Mouse (Mus musculus) neural tube, embryonic 15.5 days (tissue): ENCODE data around the gene Snrpb. TPM values are rescaled to one million over a fixed set of nuclear protein-coding genes. Genes with fewer than 3 reads are reported as not detected.

Experiments used
- ATAC-seq: fragments of 200-750 bp; cut with Nextera tagmentation; 2 replicates; pipeline ENCODE4 v1.8.0; 2017; ENCODE audit warnings: mild to moderate bottlenecking, moderate TSS enrichment, moderate library complexity; ENCODE audit not compliant: low FRiP score
- H3K27ac ChIP-seq: fragments of 300-500 bp; sonication (generic); replicated peaks from 2 replicates; pipeline ENCODE4 v1.5.1; 2015; ENCODE audit warnings: mild to moderate bottlenecking, inconsistent platforms
- H3K27me3 ChIP-seq: fragments of 300-500 bp; sonication (generic); replicated peaks from 2 replicates; pipeline ENCODE4 v1.6.1; 2015; ENCODE audit warnings: inconsistent platforms
- H3K36me3 ChIP-seq: fragments of 300-500 bp; sonication (generic); 2 replicates; pipeline ENCODE4 v1.6.1; 2015; ENCODE audit warnings: inconsistent platforms
- H3K4me1 ChIP-seq: fragments of 300-500 bp; sonication (generic); 2 replicates; pipeline ENCODE4 v1.6.1; 2015; ENCODE audit warnings: inconsistent platforms
- H3K4me2 ChIP-seq: fragments of 300-500 bp; sonication (generic); 2 replicates; pipeline ENCODE4 v1.6.1; 2015; ENCODE audit warnings: inconsistent platforms, mild to moderate bottlenecking, moderate library complexity
- H3K4me3 ChIP-seq: fragments of 300-500 bp; sonication (generic); replicated peaks from 2 replicates; pipeline ENCODE4 v1.5.1; 2015; ENCODE audit warnings: mild to moderate bottlenecking, inconsistent platforms
- H3K9ac ChIP-seq: fragments of 300-500 bp; sonication (generic); replicated peaks from 2 replicates; pipeline ENCODE4 v1.6.1; 2015; ENCODE audit warnings: mild to moderate bottlenecking, inconsistent platforms
- H3K9me3 ChIP-seq: fragments of 300-500 bp; sonication (generic); replicated peaks from 2 replicates; pipeline ENCODE4 v1.6.1; 2016; ENCODE audit warnings: inconsistent platforms
- WGBS: fragments of 180-500 bp; shearing (Covaris S2); methylation state at CpG from one replicate; pipeline ENCODE4 v1.1.7; 2015; ENCODE audit warnings: mixed read lengths; 5-methylcytosine and 5-hydroxymethylcytosine counted together
- polyA plus RNA-seq: library from polyadenylated mRNA; unstranded; fragments of >200 nt; fragmentation: Nextera tagmentation; extraction: Ambion mirVana; gene quantifications from 2 replicates; pipeline ENCODE4 v1.2.1, GENCODE M21; 2015

Gene Snrpb
- polyA plus RNA-seq, 1 experiment from 2014 or later, result 283 TPM

DNA sequence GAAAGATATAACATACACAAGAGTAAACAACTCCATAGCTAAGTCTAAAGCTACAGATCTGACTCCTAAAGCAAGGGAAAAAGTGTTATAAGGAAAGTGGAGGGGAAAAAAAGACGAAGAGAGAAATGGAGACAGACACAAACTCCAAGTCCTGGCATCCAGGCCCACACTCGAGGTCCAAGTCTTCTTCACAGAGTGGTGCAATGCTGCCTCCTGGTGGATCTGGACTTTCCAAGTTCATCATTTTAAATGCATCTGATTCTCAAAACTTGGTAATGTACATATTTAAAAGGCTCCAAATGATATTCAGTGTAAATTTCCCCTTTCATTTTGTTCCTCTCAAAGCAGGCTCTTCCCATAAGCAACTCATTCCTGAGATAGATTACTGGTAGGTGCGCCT is 11.3 kb downstream of the Snrpb start:
- no peak overlapping the region for H3K9ac ChIP-seq
- H3K9me3 ChIP-seq, result no peaks in the 10 kb centered on the region
- ATAC-seq, result no peak
- H3K4me1 ChIP-seq, result peaks cover 5% of the 10 kb centered on the region
- H3K27me3 ChIP-seq, result no peaks in the 10 kb centered on the region
- H3K27ac ChIP-seq, result no peak overlapping the region
- 47% methylated on average over 3 of the region's 3 CpGs for WGBS
- no peak overlapping the region for H3K4me3 ChIP-seq
- H3K4me2 ChIP-seq, result no peak overlapping the region
- H3K36me3 ChIP-seq, result peaks cover 39% of the 10 kb centered on the region

DNA sequence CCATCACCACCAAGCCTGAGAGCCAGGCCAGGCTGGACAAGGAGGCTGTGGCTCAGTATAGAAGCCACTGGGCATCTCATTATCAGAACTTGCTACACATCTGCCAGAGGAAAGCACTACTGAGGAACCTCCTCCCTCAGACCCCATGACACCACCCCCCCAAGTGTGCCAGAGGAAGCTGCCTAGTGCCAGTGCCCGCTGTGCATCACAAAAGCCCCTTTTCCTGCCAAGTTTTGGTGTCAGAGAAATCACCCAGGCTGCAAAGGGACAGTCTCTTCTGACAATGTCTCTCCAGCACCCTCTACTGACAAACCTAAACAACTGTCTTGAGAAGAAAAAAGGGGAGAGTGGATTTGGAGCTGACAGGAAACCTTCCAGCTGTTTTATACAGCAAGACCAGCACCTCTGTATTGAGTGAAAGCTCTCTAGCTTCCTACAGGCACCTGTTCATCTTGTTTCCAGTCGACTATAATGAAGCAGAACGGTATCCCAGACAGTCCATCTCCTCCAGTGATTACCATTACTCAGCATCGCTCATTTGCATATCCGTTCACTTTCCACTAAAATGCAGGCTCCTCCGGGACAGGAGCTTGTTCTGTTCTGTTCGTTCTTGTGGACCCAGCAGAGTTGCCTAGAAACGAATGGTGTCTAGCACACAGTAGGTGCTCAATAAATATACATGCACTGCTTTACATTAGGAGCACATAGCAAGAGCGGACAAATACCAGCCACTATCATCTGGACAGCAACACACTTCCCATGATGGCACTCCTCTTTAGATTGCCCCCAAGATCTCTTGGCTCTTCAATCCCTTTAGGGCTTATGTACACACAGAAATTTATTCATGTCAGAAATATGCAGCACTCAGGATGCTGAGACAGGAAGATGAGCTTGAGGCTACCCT is 12.6 kb downstream of the Snrpb start:
- H3K36me3 ChIP-seq, result peaks cover 26% of the 10 kb centered on the region
- H3K27ac ChIP-seq, result peak overlapping the region; percentile 63

DNA sequence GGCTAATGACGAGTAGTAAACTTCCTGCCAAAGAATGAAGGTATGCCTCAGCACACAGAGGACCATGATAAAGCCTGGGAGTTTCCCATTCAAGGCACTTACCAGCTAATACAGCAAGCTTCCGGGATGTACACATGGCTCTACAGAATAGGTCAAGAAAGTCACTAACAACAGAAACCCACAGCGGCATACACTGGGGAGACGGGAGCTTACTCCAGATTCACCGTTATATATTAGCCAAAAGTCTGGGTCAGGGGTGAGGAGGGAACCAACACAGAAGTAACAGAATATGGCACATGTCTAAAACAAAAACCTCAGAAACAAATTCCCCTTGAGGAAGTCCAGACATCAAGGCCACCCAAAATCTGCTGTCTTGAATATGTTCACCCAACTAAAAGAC is 16.5 kb downstream of the Snrpb start:
- no peaks in the 10 kb centered on the region for H3K9me3 ChIP-seq
- H3K9ac ChIP-seq, result no peak overlapping the region
- no peak overlapping the region for H3K4me2 ChIP-seq
- peaks cover 5% of the 10 kb centered on the region for H3K4me1 ChIP-seq
- H3K4me3 ChIP-seq, result no peak overlapping the region
- no peaks in the 10 kb centered on the region for H3K36me3 ChIP-seq
- no peak overlapping the region for H3K27ac ChIP-seq
- H3K27me3 ChIP-seq, result no peaks in the 10 kb centered on the region
- 88% methylated on average over 5 of the region's 5 CpGs for WGBS
- ATAC-seq, result no peak

More for the DNA sequence above, 12.6 kb downstream of the Snrpb start:
- Histone ChIP-seq H3K4me3 (no peak overlapping the region), H3K9ac (no peak overlapping the region), H3K9me3 (no peaks in the 10 kb centered on the region), H3K4me2 (no peak overlapping the region), H3K4me1 (peaks cover 5% of the 10 kb centered on the region), H3K27me3 (no peaks in the 10 kb centered on the region)
- peak; percentile 81 for ATAC-seq
- WGBS, result 46% methylated on average over 9 of the region's 9 CpGs

DNA sequence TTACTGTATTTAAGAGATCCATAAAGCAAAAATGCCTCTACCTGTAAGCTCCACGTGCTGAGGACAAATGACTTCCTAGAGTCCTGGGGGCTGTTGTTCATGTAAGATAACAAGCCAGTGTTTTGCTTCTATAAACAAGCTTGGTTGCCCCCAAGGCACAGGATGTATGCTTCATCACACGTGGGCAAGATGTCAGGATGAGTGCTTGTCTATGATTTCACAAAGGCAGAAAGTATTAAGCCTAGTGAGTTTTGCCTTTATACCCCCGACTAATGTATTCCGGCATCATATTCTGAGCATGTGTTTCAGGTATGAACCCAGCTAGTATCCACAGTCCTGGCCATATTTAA is 21.1 kb downstream of the Snrpb start:
- WGBS, result 57% methylated on average over 4 of the region's 4 CpGs
- no peak for ATAC-seq

DNA sequence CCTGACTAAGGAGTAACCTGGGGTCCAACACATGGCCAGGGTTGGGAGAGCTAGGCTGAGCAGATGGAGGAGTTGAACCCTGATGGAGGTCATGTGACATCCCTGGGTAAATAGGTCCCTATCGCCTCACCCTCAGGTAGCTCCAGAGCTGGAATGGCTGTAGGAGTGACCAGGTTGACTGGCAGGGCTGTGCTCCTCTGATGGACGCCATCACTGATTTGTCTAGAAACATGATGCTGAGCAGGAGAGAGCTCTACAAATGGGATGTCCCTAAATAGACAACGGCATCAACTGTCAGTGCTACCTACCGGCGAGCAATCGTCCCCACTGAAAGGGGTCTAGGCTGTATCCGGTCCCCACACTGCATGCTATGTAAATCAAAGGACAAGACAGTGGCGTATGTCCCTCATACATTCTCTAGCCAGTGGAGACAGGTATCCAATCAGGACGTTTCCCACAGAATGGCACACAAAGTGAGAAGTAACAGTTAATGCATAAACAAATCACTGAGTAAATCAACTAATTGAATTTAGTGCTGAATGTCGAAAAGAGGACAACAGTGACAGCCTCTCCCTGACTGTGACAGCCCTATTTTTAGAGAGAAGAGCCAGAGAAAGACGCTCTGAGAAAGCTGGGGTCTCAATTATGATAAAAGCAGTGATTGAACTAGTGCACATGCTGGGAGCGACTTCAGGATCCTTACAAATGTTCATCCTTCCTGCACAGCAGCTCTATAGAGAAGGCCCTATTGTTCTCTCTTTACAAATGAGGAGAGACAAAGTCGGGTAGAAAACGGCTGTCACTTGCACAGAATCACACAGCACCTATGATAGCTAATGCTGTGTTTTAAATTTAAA is 21.7 kb downstream of the Snrpb start:
- Histone ChIP-seq H3K27me3 (no peaks in the 10 kb centered on the region), H3K9me3 (no peaks in the 10 kb centered on the region), H3K9ac (no peak overlapping the region), H3K27ac (no peak overlapping the region), H3K4me1 (no peaks in the 10 kb centered on the region; the same call in 1 of the 2 replicates), H3K4me3 (no peak overlapping the region), H3K4me2 (no peak overlapping the region), H3K36me3 (no peaks in the 10 kb centered on the region)
- WGBS, result 57% methylated on average over 14 of the region's 14 CpGs
- no peak for ATAC-seq

More for the DNA sequence above, 21.1 kb downstream of the Snrpb start:
- Histone ChIP-seq H3K9ac (no peak overlapping the region), H3K9me3 (no peaks in the 10 kb centered on the region), H3K27ac (no peak overlapping the region), H3K4me1 (no peaks in the 10 kb centered on the region; the same call in 1 of the 2 replicates), H3K4me3 (no peak overlapping the region), H3K36me3 (no peaks in the 10 kb centered on the region), H3K27me3 (no peaks in the 10 kb centered on the region), H3K4me2 (no peak overlapping the region)

DNA sequence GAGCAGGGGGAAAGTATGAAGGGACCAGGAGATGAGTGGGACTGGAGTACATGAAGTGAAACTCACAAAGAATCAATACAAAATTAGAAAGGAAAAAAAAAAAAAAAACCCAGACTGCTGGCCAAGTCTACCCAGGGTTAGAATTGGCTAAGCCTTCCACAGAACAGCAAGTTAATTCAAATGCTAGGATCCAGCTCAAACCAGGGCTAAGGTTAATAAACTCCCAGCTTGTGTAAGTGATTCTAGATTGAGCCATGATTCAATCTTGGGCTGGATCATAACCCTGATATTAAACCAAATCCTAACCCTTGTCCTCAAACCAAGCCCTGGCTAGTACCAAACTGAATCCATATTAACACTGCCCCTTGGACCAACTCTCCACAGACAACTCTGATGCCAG is 23.4 kb downstream of the Snrpb start:
- Histone ChIP-seq H3K27ac (no peak overlapping the region), H3K4me2 (no peak overlapping the region), H3K9me3 (no peaks in the 10 kb centered on the region), H3K36me3 (no peaks in the 10 kb centered on the region), H3K9ac (no peak overlapping the region), H3K4me1 (no peaks in the 10 kb centered on the region; the same call in 1 of the 2 replicates), H3K4me3 (no peak overlapping the region), H3K27me3 (no peaks in the 10 kb centered on the region)
- ATAC-seq, result no peak

DNA sequence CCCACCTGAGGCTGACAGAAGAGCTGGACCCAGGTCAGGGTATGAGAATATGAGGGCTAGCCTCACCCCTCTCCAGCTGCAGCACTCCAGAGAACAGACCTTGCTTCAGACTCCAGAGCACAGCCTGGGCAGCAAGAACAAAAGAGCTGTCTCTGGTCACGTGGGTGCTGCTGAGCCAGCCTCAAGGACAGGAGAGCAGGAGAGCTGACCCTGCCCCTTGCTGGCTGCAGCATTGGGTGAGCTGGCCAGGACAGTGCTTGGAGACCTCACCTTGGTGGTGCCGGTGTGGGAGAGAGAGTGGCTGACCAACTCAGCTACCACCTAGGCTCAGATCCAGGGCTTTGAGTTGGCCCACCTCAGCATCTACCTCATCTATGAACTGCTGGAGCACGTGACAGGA is 24.0 kb downstream of the Snrpb start:
- no peak overlapping the region for H3K9ac ChIP-seq
- ATAC-seq, result no peak
- H3K27ac ChIP-seq, result no peak overlapping the region
- no peak overlapping the region for H3K4me3 ChIP-seq
- H3K4me2 ChIP-seq, result no peak overlapping the region
- no peaks in the 10 kb centered on the region for H3K36me3 ChIP-seq
- 86% methylated on average over 3 of the region's 3 CpGs for WGBS
- no peaks in the 10 kb centered on the region for H3K27me3 ChIP-seq
- H3K4me1 ChIP-seq, result no peaks in the 10 kb centered on the region; the same call in 1 of the 2 replicates
- H3K9me3 ChIP-seq, result no peaks in the 10 kb centered on the region

DNA sequence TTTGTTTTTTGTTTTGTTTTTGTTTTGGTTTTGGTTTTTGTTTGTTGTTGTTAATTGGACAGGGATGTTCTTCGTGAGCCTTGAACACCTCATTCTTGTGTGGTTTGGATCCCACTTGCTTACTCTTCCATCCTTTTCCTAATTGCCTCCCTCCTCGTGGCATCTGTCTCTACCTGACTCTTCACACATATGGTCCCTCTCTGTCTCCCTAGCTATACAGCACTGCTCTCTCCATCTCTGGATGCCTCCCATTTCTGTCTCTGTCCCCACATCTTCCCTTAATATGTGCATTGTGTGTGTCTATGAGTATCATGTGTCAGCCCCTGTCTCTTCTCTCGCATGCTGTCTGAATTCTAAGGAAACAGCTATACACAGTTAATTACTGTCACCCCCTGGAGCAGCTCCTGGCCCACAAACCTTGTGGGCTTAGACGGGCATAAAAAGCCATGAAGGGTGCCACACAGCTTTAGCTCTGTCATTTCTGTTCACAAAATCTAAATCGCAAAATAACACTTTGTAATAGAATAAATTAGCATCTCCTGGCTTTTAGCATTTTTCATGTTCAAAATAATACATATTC is 33.0 kb downstream of the Snrpb start:
- Histone ChIP-seq H3K4me1 (no peaks in the 10 kb centered on the region), H3K36me3 (no peaks in the 10 kb centered on the region), H3K9ac (no peak overlapping the region), H3K4me2 (no peak overlapping the region), H3K27me3 (no peaks in the 10 kb centered on the region), H3K27ac (no peak overlapping the region), H3K9me3 (no peaks in the 10 kb centered on the region), H3K4me3 (no peak overlapping the region)
- no peak for ATAC-seq
- WGBS, result 73% methylated on average over 5 of the region's 5 CpGs

DNA sequence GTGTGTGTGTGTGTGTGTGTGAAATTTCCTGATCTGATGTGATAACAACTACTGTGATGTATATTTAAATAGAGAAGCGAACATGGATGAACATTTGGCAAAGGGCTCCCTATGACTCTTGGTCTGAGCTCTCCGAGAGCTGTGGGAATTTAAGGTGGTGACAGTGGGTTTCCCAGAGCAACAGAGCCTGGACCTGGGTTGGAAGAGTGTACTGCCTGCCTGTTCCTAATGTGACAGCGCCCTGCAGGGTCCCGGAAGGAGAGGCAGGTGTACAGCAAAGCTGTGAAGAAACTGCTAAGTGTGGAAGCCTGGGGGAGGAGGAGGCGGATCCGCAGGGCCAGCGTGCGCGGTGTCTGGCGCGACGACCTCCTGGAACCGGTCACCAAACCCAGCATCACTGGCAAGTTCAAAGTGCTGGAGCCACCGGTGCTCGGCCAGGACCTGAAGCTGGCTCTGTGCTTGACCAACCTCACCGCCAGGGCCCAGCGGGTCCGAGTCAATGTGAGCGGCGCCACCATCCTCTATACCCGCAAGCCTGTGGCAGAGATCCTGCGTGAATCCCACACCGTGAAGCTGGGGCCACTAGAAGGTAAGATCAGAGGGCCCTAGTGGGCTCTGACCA is 34.4 kb downstream of the Snrpb start:
- H3K9me3 ChIP-seq, result no peaks in the 10 kb centered on the region
- no peak overlapping the region for H3K4me2 ChIP-seq
- H3K4me3 ChIP-seq, result no peak overlapping the region
- no peaks in the 10 kb centered on the region for H3K27me3 ChIP-seq
- ATAC-seq, result no peak
- WGBS, result 87% methylated on average over 23 of the region's 23 CpGs
- H3K36me3 ChIP-seq, result no peaks in the 10 kb centered on the region
- H3K4me1 ChIP-seq, result no peaks in the 10 kb centered on the region
- no peak overlapping the region for H3K27ac ChIP-seq
- H3K9ac ChIP-seq, result no peak overlapping the region

DNA sequence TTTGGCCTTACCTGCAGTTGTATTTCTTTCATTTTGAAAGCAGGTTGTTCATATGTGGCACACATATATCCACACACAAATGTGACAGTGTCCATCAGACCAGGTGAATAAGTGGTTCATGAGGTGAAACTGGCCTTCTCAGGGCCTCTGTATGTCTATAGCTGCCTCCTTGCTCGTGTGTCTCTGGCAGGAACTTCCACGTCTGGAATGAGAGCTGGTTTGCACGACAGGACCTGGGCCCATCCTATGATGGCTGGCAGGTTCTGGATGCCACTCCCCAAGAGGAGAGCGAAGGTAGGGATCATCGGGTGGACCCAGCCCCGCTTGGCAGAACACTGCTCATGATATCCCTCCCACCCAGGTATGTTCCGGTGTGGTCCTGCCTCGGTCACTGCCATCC is 36.2 kb downstream of the Snrpb start:
- ATAC-seq, result no peak
- 91% methylated on average over 8 of the region's 8 CpGs for WGBS
- H3K9ac ChIP-seq, result no peak overlapping the region
- no peak overlapping the region for H3K27ac ChIP-seq
- H3K36me3 ChIP-seq, result no peaks in the 10 kb centered on the region
- no peaks in the 10 kb centered on the region for H3K4me1 ChIP-seq
- H3K4me2 ChIP-seq, result no peak overlapping the region
- H3K27me3 ChIP-seq, result no peaks in the 10 kb centered on the region
- H3K4me3 ChIP-seq, result no peak overlapping the region
- no peaks in the 10 kb centered on the region for H3K9me3 ChIP-seq

DNA sequence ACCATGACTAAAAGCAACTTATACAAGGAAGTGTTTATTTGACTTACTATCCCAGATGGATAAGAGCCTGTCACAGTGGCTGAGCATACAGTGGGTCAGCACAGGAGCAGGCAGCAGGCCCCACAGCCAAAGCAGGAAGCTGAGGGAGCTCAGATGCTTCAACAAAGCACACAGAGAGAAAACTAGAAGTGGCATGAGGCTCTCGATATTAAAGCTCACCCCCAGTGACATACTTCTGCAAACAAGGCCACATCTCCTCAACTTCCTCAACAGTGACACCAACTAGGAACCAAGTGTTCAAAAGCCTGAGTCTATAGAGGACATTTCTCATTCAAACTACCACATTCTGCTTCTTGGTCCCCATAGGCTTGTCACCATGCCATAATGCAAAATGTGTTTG is 49.5 kb downstream of the Snrpb start:
- H3K9ac ChIP-seq, result no peak overlapping the region
- 67% methylated on average over 1 of the region's 1 CpGs for WGBS
- H3K27me3 ChIP-seq, result no peaks in the 10 kb centered on the region
- H3K9me3 ChIP-seq, result no peaks in the 10 kb centered on the region
- peaks cover 3% of the 10 kb centered on the region; the same call in 1 of the 2 replicates for H3K4me1 ChIP-seq
- H3K36me3 ChIP-seq, result no peaks in the 10 kb centered on the region
- ATAC-seq, result no peak
- H3K4me2 ChIP-seq, result no peak overlapping the region
- no peak overlapping the region for H3K27ac ChIP-seq
- H3K4me3 ChIP-seq, result no peak overlapping the region
